Mouse (Mus musculus) liver, postnatal 0 days (tissue): Measurements from ENCODE around the gene Siae.

ENCODE experiments used
- CTCF ChIP-seq: sonication (generic); IDR thresholded peaks from 2 replicates; pipeline ENCODE4 v1.5.1; 2016; ENCODE audit warnings: antibody characterized with exemption, low read depth
- EP300 ChIP-seq: IDR thresholded peaks from 2 replicates; pipeline ENCODE4 v1.6.1; 2016; ENCODE audit warnings: antibody characterized with exemption, low read depth, mild to moderate bottlenecking

GRCm38 (mm10) chr9:37598637-37599036 lies 43.1 kb downstream of the Siae start:
- TF ChIP-seq CTCF (no peak), EP300 (no peak)
